Mouse (Mus musculus) ES-E14 (cell line): Measurements from ENCODE around the gene Cct2. TPM values are rescaled to one million over a fixed set of nuclear protein-coding genes. Genes with fewer than 3 reads are reported as not detected.

ENCODE experiments used
- DNase-seq: peaks from one replicate; pipeline ENCODE4 v3.0.0-alpha.2; 2013; ENCODE audit warnings: low read depth, low spot score
- H3K27ac ChIP-seq: 2 replicates; pipeline ENCODE4 v1.5.1; 2012; ENCODE audit warnings: low read depth, mild to moderate bottlenecking, low read length, moderate library complexity, mixed read lengths; ENCODE audit not compliant: poor library complexity, insufficient read depth, severe bottlenecking
- H3K36me3 ChIP-seq: 2 replicates; pipeline ENCODE4 v1.6.1; 2012; ENCODE audit warnings: mild to moderate bottlenecking, low read length, moderate library complexity, mixed read lengths; ENCODE audit not compliant: control insufficient read depth, poor library complexity, insufficient read depth, severe bottlenecking
- H3K4me1 ChIP-seq, 2 experiments: fragments of 150-350 bp in 1 of 2; sonication (generic) in 1 of 2; 2 replicates each; pipeline ENCODE4 v1.6.1; 2012; ENCODE audit warnings: low read length in 2 of 2, mild to moderate bottlenecking in 1 of 2, mixed read lengths in 1 of 2; ENCODE audit not compliant: control insufficient read depth in 2 of 2, insufficient read depth in 2 of 2, poor library complexity in 1 of 2
- H3K4me3 ChIP-seq, 2 experiments: fragments of 150-350 bp in 1 of 2; sonication (generic) in 1 of 2; 2 replicates each; pipeline ENCODE4 v1.5.1; 2012; ENCODE audit warnings: low read length in 2 of 2, low read depth in 1 of 2, mild to moderate bottlenecking in 1 of 2, mixed read lengths in 1 of 2; ENCODE audit not compliant: insufficient read depth in 1 of 2, poor library complexity in 1 of 2, severe bottlenecking in 1 of 2
- H3K9ac ChIP-seq: 2 replicates; pipeline ENCODE4 v1.6.1; 2012; ENCODE audit warnings: low read depth, mild to moderate bottlenecking, low read length, mixed read lengths; ENCODE audit not compliant: poor library complexity, insufficient read depth, severe bottlenecking
- H3K9me3 ChIP-seq: fragments of 150-350 bp; sonication (generic); 2 replicates; pipeline ENCODE4 v1.6.1; 2012; ENCODE audit warnings: low read depth, mild to moderate bottlenecking, low read length; ENCODE audit not compliant: control insufficient read depth, insufficient read depth
- CHD2 ChIP-seq: IDR thresholded peaks from 2 replicates; pipeline ENCODE4 v1.6.1; 2014; ENCODE audit warnings: mild to moderate bottlenecking, low read depth, low read length, inconsistent platforms
- HCFC1 ChIP-seq: IDR thresholded peaks from 2 replicates; pipeline ENCODE4 v1.6.1; 2012; ENCODE audit warnings: low read length, inconsistent platforms, borderline replicate concordance; ENCODE audit not compliant: insufficient read depth
- MAFK ChIP-seq: IDR thresholded peaks from 2 replicates; pipeline ENCODE4 v1.6.1; 2014; ENCODE audit warnings: mild to moderate bottlenecking, low read depth, low read length, inconsistent platforms; ENCODE audit not compliant: insufficient read depth
- ZC3H11A ChIP-seq: IDR thresholded peaks from 2 replicates; pipeline ENCODE4 v1.6.1; 2012; ENCODE audit warnings: low read depth, mild to moderate bottlenecking, inconsistent platforms, low read length, borderline replicate concordance
- ZNF384 ChIP-seq: IDR thresholded peaks from 2 replicates; pipeline ENCODE4 v1.6.1; 2012; ENCODE audit warnings: low read depth, low read length, inconsistent platforms
- in situ Hi-C, 2 experiments: fragments of 600-800 bp; cut with MboI; formaldehyde crosslinking; loops; one replicate each; pipeline ENCODE4 v1.15.1; 2025; ENCODE audit warnings: low sequenced_read_pairs in 2 of 2, inconsistent platforms in 1 of 2; ENCODE audit not compliant: unreplicated experiment in 2 of 2
- total RNA-seq: library from RNA; depleted of rRNA; stranded (reverse); fragments of 300-350 nt; gene quantifications from 2 replicates; pipeline ENCODE4 v1.2.3, GENCODE M21; 2012

Gene Cct2
- total RNA-seq, 1 experiment: 441 TPM

DNA sequence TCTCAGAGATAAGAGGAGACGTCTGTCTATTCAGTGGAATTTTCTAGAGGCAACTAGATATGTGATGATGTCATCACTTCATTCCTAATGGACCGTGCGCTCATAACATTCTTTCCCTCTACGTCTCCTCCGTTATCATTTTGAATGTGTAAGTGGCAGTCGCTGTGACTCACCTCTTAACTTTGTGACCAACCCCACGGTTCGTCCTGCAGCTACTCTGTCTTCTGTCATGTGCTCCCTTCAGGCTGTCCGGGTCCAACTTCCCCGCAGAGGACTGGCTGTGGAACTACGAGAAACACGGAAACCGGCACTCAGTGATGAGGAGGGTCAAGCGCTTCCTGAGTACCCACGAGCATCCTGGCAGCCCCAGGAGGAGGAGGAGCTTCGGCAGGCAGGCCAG, 39.9 kb downstream of the Cct2 start:
- TF ChIP-seq MAFK (no peak), HCFC1 (no peak), CHD2 (no peak), ZNF384 (no peak), ZC3H11A (no peak)
- H3K36me3 ChIP-seq: no peaks in the 10 kb centered on the region
- H3K9me3 ChIP-seq: no peaks in the 10 kb centered on the region
- peak overlapping the region; percentile 35 to 54 for H3K4me3 ChIP-seq
- H3K9ac ChIP-seq: 0 out of 2 replicates have a peak overlapping the region, but pooled peaks have one; percentile 38
- 0 out of 4 replicates have a peak, but pooled peaks cover 0 to 2% of the 10 kb centered on the region in 2 experiments for H3K4me1 ChIP-seq
- no peak for DNase-seq
- in situ Hi-C loops: no loop called here
- H3K27ac ChIP-seq: no peak overlapping the region

DNA sequence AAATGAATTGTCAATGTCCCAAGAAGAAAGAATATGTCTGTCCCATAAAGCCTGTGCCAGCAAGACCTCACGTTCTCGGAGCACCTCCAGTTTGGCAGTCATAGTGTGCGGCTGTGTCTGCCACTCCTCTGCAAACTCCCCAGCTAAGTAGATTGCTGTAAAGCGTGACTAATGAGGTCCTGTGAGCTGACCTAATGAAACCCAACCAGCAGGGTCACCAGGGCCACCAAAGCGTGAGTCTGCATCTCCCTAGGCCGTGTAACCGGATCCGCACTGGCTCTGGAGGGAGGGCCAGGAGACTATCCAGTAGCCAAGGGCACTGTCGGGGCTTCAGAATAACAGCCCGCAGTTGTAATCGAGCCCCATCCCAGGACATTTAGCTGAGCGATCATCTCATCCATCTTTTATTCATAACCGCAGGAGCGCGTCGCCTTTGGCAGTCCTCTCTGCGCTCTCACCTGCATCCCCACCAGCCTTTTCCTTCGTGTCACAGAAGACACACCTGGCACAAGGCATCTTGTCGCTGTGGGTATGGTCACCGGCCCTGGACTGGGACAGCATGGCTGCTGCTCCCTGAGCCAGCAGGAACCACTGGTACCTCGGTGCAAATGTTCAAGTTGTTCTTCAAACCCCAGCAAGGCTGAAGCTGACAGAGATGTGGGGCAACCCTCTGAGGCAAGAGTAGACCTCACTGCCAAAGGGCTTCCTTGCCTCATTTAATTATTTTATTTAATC, 42.4 kb downstream of the Cct2 start:
- Histone ChIP-seq H3K36me3 (no peaks in the 10 kb centered on the region), H3K27ac (no peak overlapping the region), H3K4me1 (0 out of 4 replicates have a peak, but pooled peaks cover 0 to 2% of the 10 kb centered on the region in 2 experiments), H3K4me3 (no peak overlapping the region), H3K9ac (no peak overlapping the region), H3K9me3 (no peaks in the 10 kb centered on the region)
- in situ Hi-C loops: no loop called here
- DNase-seq: no peak
- TF ChIP-seq ZC3H11A: no peak

DNA sequence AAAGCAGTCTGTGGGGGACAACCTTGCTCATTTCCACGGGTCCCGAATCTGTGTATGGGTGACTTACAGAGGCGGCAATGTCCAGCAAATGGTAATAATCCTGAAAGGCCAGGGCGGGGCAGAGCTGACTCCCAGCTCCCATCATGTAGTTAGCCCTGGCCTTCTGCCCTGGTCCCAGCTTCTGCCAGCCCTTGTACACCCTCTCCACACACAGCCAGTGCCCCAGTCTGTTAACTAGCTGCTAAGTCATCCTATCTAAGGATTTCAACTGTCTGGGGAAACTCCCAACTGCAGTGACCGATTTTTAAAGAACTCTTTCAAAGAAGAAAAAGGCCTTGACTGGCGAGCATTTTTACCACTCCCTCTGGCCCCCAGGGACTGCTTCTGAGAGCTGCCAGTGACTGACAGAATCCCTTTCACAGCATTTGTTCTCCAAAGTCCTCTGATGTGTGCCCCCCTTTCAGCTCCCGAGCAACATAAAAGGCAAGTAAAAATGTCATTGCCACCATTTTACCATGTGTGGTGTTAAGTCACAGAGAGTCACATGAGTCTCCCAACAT, 45.3 kb downstream of the Cct2 start:
- no peak for TF ChIP-seq MAFK
- no peak for TF ChIP-seq ZNF384
- TF ChIP-seq CHD2: no peak
- TF ChIP-seq ZC3H11A: no peak
- TF ChIP-seq HCFC1: no peak
- Histone ChIP-seq H3K4me3 (no peak overlapping the region), H3K27ac (no peak overlapping the region), H3K4me1 (no peaks in the 10 kb centered on the region), H3K9me3 (no peaks in the 10 kb centered on the region), H3K9ac (no peak overlapping the region), H3K36me3 (no peaks in the 10 kb centered on the region)
- DNase-seq: no peak
- in situ Hi-C loops: no loop called here

DNA sequence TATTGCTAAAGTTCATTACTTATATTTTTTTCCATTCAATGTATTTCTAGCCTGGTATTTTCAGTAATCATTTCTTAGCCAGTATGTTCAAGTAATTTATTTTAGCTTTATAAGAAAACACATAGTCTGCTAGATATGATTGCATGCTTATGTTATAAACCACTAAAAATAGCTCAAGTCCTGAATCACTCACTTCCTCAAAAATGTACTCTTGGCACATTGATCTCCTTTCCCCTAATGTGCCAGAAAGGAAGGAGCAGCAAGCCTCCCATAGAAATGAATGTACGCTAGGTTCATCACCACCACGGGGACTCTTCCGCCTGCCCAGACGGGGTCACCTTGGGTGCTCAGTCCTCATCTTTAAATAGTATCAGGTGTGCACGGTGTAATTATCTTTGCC, 49.0 kb downstream of the Cct2 start:
- Histone ChIP-seq H3K9me3 (no peaks in the 10 kb centered on the region), H3K27ac (no peak overlapping the region), H3K9ac (no peak overlapping the region), H3K36me3 (no peaks in the 10 kb centered on the region), H3K4me1 (no peaks in the 10 kb centered on the region), H3K4me3 (no peak overlapping the region)
- DNase-seq: no peak
- TF ChIP-seq MAFK: no peak
- TF ChIP-seq ZNF384: no peak
- TF ChIP-seq HCFC1: no peak
- no peak for TF ChIP-seq ZC3H11A
- no peak for TF ChIP-seq CHD2
- in situ Hi-C loops: no loop called here
